Mouse (Mus musculus): ENCODE data around the gene Spsb1. TPM values are rescaled to one million over a fixed set of nuclear protein-coding genes. Genes with fewer than 3 reads are reported as not detected.

Gene Spsb1
- polyA plus RNA-seq, 1 experiment from 2014 or later: 4.0 TPM

DNA sequence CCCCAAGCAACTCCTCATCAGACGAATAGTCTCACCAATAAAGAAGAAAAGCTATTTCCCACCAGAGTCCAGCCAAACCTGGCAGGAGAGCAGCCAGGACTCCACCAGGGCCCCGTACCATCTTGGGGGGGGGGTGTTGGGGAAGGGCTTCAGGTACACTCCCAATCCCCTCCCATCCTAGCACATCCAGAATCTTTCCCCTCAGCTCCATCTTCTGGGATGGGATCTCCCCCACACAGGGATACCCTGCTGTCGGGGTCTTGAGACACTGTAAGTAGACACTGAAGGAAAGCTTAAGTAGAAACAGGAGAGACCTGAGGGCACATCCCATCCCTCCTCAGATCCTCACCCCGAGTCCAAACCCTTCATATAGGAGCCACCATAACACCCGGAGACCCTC, 31.8 kb downstream of the Spsb1 start:
- Histone ChIP-seq H3K27me3 (no peaks in the 10 kb centered on the region), H3K27ac (no peak overlapping the region), H3K9ac (replicated peaks) (no peak overlapping the region), H3K36me3 (no peaks in the 10 kb centered on the region), H3K4me2 (replicated peaks) (no peak overlapping the region), H3K4me1 (replicated peaks) (peaks cover 17% of the 10 kb centered on the region), H3K9me3 (no peaks in the 10 kb centered on the region; the same call in 1 of the 2 replicates), H3K4me3 (replicated peaks) (no peak overlapping the region)
- 89% methylated on average over 4 of the region's 5 CpGs for WGBS
- ATAC-seq: no peak

DNA sequence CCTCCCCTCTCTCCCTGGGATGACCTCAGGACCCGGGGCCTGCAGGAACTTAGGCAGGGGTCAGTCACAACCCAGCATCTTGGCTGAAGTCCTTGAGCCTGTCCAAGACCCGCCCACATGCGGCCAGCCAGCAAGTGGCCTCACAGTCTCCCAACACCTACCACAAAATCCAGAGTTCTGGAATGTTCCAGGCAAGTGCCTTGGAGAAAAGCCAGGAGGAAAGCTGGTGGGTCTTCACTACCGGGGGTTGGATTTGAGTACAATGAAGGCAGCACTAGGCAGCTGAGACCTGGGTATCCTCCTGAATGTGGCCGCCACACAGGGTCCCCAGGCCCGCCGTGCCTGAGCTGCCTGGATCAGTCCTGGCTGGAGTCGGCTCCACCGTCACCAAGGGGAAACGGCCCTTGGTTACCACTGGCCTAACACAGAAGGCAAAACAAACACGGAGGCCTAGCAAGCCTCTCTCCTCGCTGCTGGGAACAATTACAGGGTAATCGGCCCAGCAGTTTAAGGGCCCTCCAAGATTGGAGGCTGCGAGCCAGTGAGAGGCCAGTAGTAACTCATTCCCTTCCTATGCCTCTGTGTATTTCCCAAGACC, 32.6 kb downstream of the Spsb1 start:
- 0 out of 2 replicates have a peak overlapping the region, but pooled peaks have one; percentile 25 for H3K27ac ChIP-seq
- peak; percentile 72 for ATAC-seq

DNA sequence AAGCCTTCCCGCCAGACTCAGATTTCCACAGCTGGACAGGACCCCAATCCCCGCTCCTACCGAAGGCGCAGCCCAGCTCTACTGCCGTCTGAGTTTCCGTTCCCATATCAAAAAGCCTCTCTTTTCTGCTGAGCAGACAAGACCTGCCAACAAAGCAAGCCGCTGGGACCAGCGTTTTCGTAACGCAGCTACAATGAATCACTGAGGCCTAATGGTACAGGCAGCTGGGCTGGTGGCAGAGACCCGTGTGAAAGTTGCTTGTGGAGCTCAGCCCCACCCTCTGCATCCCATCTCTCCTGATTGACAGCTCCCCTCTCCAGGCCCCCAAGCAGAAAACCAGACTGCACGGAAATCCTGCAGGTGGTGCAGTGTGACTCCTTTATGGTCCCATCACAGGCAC, 34.0 kb downstream of the Spsb1 start:
- Histone ChIP-seq H3K4me1 (replicated peaks) (peaks cover 17% of the 10 kb centered on the region), H3K36me3 (no peaks in the 10 kb centered on the region), H3K9ac (replicated peaks) (no peak overlapping the region), H3K9me3 (no peaks in the 10 kb centered on the region; the same call in 1 of the 2 replicates), H3K27me3 (no peaks in the 10 kb centered on the region), H3K27ac (no peak overlapping the region), H3K4me2 (replicated peaks) (no peak overlapping the region), H3K4me3 (replicated peaks) (no peak overlapping the region)
- ATAC-seq: no peak
- WGBS: 37% methylated on average over 12 of the region's 12 CpGs

More for the DNA sequence above, 32.6 kb downstream of the Spsb1 start:
- H3K4me2 ChIP-seq (replicated peaks): no peak overlapping the region
- H3K9ac ChIP-seq (replicated peaks): 0 out of 2 replicates have a peak overlapping the region, but pooled peaks have one; percentile 10
- H3K9me3 ChIP-seq: no peaks in the 10 kb centered on the region; the same call in 1 of the 2 replicates
- H3K36me3 ChIP-seq: no peaks in the 10 kb centered on the region
- no peaks in the 10 kb centered on the region for H3K27me3 ChIP-seq
- 31% methylated on average over 14 of the region's 14 CpGs for WGBS
- peaks cover 17% of the 10 kb centered on the region for H3K4me1 ChIP-seq (replicated peaks)
- no peak overlapping the region for H3K4me3 ChIP-seq (replicated peaks)

DNA sequence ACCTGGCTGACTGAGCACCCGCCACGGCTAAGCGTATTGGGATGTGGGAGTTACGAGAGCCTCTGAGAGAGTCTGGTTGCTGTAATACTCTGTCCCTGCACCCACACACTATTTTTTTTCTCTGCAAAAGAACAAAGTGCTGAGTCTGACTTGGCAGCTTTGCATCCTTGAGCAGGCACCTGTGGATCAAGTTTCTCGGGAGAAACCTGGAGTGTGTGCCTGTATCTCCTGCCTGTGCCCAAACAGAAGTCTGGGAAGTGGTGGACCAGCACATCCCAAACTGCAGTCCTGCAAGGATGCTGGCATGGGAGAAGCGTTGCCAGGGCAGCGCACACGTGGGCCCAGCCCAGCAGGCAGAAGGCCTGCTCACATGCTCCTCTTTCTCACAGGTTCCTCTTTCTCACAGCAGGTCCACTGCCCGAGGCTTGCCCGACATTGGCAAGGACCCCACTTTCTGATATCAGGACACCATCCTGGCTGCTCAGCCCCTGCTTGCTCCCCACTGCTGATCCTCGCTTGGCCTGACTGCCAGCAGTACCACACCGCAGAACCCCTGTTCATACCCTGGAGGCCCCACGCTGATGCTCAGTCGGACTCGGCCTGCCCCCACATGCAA, 36.3 kb downstream of the Spsb1 start:
- ATAC-seq: no peak
- H3K9me3 ChIP-seq: no peaks in the 10 kb centered on the region
- 88% methylated on average over 15 of the region's 15 CpGs for WGBS

DNA sequence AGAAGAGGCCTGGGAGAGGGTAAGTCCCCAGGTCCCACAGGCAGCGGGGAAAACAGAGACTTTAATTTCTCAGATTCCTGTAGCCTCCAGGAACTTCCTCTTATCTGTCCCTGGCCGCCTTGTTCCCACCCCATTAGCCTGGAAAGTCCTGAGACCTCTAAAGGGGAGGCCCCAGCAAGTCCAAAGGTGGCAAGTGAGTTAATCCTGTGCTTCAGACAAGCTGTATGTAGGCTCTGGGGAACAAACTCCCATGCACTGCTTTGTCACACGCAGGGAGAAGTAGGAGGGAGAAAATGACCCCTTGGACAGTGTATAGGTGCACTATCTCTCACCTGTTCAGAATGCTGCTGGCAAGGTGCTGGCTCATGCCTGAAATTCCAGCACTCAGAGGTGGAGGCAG, 38.0 kb downstream of the Spsb1 start:
- no peak overlapping the region for H3K4me3 ChIP-seq (replicated peaks)
- no peaks in the 10 kb centered on the region for H3K9me3 ChIP-seq
- 71% methylated on average over 3 of the region's 3 CpGs for WGBS
- H3K9ac ChIP-seq (replicated peaks): no peak overlapping the region
- no peak for ATAC-seq
- peaks cover 23% of the 10 kb centered on the region for H3K4me1 ChIP-seq (replicated peaks)
- H3K4me2 ChIP-seq (replicated peaks): no peak overlapping the region
- no peaks in the 10 kb centered on the region for H3K27me3 ChIP-seq
- H3K27ac ChIP-seq: no peak overlapping the region
- H3K36me3 ChIP-seq: no peaks in the 10 kb centered on the region

More for the DNA sequence above, 36.3 kb downstream of the Spsb1 start:
- no peak overlapping the region for H3K4me3 ChIP-seq (replicated peaks)
- no peak overlapping the region for H3K9ac ChIP-seq (replicated peaks)
- no peak overlapping the region for H3K4me2 ChIP-seq (replicated peaks)
- peaks cover 25% of the 10 kb centered on the region for H3K4me1 ChIP-seq (replicated peaks)
- H3K27ac ChIP-seq: no peak overlapping the region
- H3K36me3 ChIP-seq: no peaks in the 10 kb centered on the region
- no peaks in the 10 kb centered on the region for H3K27me3 ChIP-seq

DNA sequence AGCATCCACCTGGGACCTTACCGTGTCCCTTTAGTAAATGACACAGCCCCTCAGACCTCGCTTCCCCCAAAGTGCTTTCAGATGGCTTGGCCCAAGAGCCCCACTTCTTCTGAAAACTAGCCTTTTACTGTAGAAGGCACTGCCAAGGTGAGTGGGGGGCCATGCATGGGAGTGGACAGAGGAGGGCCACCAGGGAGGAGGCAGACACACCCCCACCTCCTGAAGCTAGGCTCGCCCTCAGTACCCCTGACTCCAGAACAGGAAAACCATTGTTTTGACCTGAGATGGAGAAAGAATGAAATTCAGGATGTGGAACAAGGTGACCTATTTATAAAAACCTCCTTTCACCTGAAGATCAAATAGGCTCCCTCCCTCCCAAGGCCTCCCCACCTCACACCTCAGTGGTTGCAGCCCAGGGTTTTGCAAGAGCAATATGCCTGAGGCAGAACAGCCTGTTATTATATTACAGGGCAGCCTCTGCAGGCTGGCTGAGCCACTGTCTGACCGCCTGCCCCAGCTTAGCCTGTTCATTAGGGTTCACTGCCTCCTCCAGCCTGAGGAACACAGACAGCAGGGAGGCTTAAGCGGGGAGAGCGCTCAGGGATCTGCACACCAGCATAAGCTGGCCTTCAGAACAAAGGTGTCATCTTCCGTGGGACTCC, 41.0 kb downstream of the Spsb1 start:
- Histone ChIP-seq H3K9ac (replicated peaks) (no peak overlapping the region), H3K27me3 (no peaks in the 10 kb centered on the region)
- 0 out of 2 replicates have a peak, but pooled peaks have one; percentile 41 for ATAC-seq

DNA sequence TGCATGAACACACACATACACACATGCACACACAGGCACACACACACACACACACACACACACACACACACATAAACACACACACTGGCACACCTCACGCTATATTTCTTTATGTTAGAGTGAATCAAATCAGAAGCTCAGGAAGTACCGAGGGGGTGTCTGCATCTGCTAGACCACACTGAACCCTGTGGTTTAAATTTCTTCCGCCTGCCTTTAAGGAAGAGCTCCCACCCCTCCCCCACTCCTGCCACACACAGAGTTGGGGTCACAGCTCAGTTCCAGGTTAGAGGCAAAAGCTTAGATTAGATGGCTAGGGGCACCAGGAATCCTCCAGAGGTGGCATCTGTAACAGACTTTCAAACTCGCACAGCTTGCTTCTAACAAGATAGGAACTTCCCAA, 42.4 kb downstream of the Spsb1 start:
- no peak overlapping the region for H3K4me2 ChIP-seq (replicated peaks)
- no peak overlapping the region for H3K4me3 ChIP-seq (replicated peaks)
- no peak overlapping the region for H3K27ac ChIP-seq
- no peak for ATAC-seq
- H3K36me3 ChIP-seq: no peaks in the 10 kb centered on the region
- 54% methylated on average over 4 of the region's 4 CpGs for WGBS
- H3K9ac ChIP-seq (replicated peaks): no peak overlapping the region
- H3K4me1 ChIP-seq (replicated peaks): peaks cover 22% of the 10 kb centered on the region
- no peaks in the 10 kb centered on the region for H3K27me3 ChIP-seq
- no peaks in the 10 kb centered on the region for H3K9me3 ChIP-seq

More for the DNA sequence above, 41.0 kb downstream of the Spsb1 start:
- Histone ChIP-seq H3K9me3 (no peaks in the 10 kb centered on the region), H3K27ac (peak overlapping the region; percentile 39; the same call in 1 of the 2 replicates), H3K36me3 (no peaks in the 10 kb centered on the region), H3K4me1 (replicated peaks) (peaks cover 22% of the 10 kb centered on the region), H3K4me3 (replicated peaks) (no peak overlapping the region), H3K4me2 (replicated peaks) (no peak overlapping the region)
- 60% methylated on average over 7 of the region's 7 CpGs for WGBS

DNA sequence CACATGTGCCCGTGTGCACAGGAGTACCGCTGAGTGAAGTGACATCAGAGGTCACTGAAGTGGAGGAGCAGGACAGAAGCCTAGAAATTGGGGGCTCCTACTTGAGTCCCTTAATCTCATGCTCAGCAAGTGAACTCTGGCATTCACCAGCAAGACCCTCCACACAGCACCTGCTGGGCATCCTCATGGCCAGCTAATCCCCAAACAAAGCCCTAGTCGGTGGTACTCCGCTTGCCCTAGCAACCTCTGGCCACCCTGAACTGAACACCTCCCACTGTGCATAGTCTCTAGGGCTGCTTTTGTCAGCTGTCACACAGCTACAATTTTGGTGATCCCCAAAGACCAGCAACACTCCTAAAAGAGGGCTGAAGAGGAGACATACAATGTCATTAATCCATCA, 44.3 kb downstream of the Spsb1 start:
- no peak overlapping the region for H3K9ac ChIP-seq (replicated peaks)
- no peaks in the 10 kb centered on the region for H3K36me3 ChIP-seq
- ATAC-seq: no peak
- no peak overlapping the region for H3K4me3 ChIP-seq (replicated peaks)
- WGBS: 17% methylated on average over 4 of the region's 4 CpGs
- no peaks in the 10 kb centered on the region for H3K9me3 ChIP-seq
- no peak overlapping the region for H3K27ac ChIP-seq
- H3K4me1 ChIP-seq (replicated peaks): peaks cover 22% of the 10 kb centered on the region
- H3K27me3 ChIP-seq: no peaks in the 10 kb centered on the region
- H3K4me2 ChIP-seq (replicated peaks): no peak overlapping the region

DNA sequence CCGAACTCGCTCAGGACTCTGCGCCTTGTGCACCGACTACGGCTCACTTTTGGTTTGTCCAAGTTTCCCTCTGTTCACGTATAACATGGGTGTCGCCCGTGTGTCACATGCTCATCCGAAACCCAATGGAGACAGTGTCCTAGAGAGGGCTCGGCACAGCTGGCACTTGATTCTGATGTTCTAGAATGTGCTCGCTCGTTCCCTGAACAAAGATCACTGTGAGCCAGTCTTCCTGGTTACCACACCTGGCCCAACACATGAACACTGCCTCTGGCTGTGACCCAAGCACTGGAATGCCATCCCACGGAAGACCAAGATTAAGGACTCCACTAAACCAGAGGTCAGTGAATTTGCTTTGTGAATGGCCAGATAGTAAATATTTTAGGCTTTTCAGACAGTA, 45.3 kb downstream of the Spsb1 start:
- H3K9me3 ChIP-seq: no peaks in the 10 kb centered on the region
- no peak for ATAC-seq
- peaks cover 22% of the 10 kb centered on the region for H3K4me1 ChIP-seq (replicated peaks)
- H3K4me2 ChIP-seq (replicated peaks): no peak overlapping the region
- 91% methylated on average over 13 of the region's 13 CpGs for WGBS
- no peaks in the 10 kb centered on the region for H3K36me3 ChIP-seq
- H3K9ac ChIP-seq (replicated peaks): no peak overlapping the region
- H3K4me3 ChIP-seq (replicated peaks): no peak overlapping the region
- no peaks in the 10 kb centered on the region for H3K27me3 ChIP-seq
- H3K27ac ChIP-seq: no peak overlapping the region

DNA sequence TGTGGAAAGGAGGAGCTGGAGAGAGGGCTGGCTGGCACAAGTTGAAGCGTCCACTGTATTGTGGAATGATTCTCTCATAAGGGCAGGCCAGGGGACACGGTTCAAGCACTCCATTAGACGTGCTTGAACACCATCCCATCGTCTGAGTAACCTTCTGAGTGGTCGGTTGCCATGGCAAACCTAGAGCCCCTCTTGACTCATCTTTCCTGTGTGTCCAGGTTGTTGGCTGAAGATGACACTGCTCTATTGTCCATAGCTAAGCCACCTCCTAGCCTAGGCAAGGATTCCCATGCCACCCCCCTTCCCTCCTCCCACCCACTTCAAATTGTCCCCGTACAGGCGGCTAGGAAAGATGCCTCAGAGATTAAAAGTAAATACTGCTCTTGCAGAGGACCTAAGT, 45.9 kb downstream of the Spsb1 start:
- 53% methylated on average over 7 of the region's 7 CpGs for WGBS
- Histone ChIP-seq H3K27ac (no peak overlapping the region), H3K9me3 (no peaks in the 10 kb centered on the region)

DNA sequence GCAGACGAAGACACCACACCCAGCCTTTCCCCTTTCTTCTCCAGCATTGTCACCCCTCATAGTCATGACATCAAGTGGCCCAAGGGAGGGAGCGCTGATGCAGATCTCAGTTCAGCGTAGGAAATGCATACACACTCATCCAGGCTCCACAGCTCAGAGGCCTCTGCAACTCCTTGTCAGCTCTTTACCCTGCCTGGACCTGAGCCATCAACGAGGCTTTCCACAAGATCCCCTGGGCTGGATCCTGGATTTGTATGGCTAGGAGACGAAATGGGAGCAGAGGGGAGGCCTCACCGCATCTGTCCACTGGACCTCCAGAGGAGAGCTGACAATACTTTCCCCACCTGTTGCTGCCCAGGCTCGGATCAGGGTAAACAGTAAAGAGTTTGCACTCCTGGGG, 47.2 kb downstream of the Spsb1 start:
- H3K9ac ChIP-seq (replicated peaks): no peak overlapping the region
- H3K9me3 ChIP-seq: no peaks in the 10 kb centered on the region
- peaks cover 11% of the 10 kb centered on the region for H3K4me1 ChIP-seq (replicated peaks)
- no peaks in the 10 kb centered on the region for H3K27me3 ChIP-seq
- no peak overlapping the region for H3K4me3 ChIP-seq (replicated peaks)
- H3K27ac ChIP-seq: no peak overlapping the region
- no peak for ATAC-seq
- no peaks in the 10 kb centered on the region for H3K36me3 ChIP-seq
- 65% methylated on average over 7 of the region's 7 CpGs for WGBS
- no peak overlapping the region for H3K4me2 ChIP-seq (replicated peaks)

More for the DNA sequence above, 45.9 kb downstream of the Spsb1 start:
- no peak overlapping the region for H3K4me2 ChIP-seq (replicated peaks)
- H3K27me3 ChIP-seq: no peaks in the 10 kb centered on the region
- H3K4me3 ChIP-seq (replicated peaks): no peak overlapping the region
- ATAC-seq: no peak
- peaks cover 16% of the 10 kb centered on the region for H3K4me1 ChIP-seq (replicated peaks)
- no peak overlapping the region for H3K9ac ChIP-seq (replicated peaks)
- H3K36me3 ChIP-seq: no peaks in the 10 kb centered on the region

DNA sequence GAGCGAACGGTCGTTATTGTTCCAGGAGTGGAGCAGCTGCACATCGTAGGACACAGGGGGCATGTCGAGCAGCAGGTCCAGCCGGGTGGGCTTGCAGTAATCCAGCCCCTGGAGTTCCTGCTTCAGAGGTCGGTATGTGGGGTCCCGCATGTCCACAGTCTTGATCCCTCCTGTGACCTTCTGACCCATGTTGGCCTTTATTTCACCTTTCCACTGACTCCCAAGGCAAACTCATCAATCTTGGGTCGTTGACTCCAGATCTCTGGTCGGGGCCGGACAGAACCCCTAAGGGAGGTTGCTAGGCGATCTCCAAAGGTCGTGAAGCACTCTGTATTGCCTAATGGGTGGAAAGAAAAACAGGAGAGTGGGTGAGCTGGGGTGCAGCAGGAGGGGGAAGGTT, 47.9 kb downstream of the Spsb1 start:
- no peaks in the 10 kb centered on the region for H3K9me3 ChIP-seq
- 45% methylated on average over 13 of the region's 13 CpGs for WGBS
- H3K36me3 ChIP-seq: no peaks in the 10 kb centered on the region
- no peak overlapping the region for H3K27ac ChIP-seq
- no peak for ATAC-seq
- H3K4me2 ChIP-seq (replicated peaks): no peak overlapping the region
- H3K4me1 ChIP-seq (replicated peaks): peaks cover 8% of the 10 kb centered on the region
- H3K27me3 ChIP-seq: no peaks in the 10 kb centered on the region
- no peak overlapping the region for H3K9ac ChIP-seq (replicated peaks)
- no peak overlapping the region for H3K4me3 ChIP-seq (replicated peaks)

Measured in midbrain, embryonic 13.5 days (tissue).